Mouse (Mus musculus) forebrain, embryonic 13.5 days (tissue): Measurements from ENCODE around the gene Meis2. TPM values are rescaled to one million over a fixed set of nuclear protein-coding genes. Genes with fewer than 3 reads are reported as not detected.

Experiments used
- ATAC-seq: fragments of 200-750 bp; cut with Nextera tagmentation; 2 replicates; pipeline ENCODE4 v1.8.0; 2017
- H3K27ac ChIP-seq: fragments of 300-500 bp; sonication (generic); 2 replicates; pipeline ENCODE4 v1.5.1; 2015; ENCODE audit warnings: inconsistent platforms, mild to moderate bottlenecking, moderate library complexity
- H3K27me3 ChIP-seq: fragments of 300-500 bp; sonication (generic); 2 replicates; pipeline ENCODE4 v1.6.1; 2015; ENCODE audit warnings: mild to moderate bottlenecking, inconsistent platforms
- H3K36me3 ChIP-seq: fragments of 300-500 bp; sonication (generic); 2 replicates; pipeline ENCODE4 v1.6.1; 2015; ENCODE audit warnings: mild to moderate bottlenecking, inconsistent platforms; ENCODE audit not compliant: poor library complexity, severe bottlenecking
- H3K4me1 ChIP-seq: fragments of 300-500 bp; sonication (generic); 2 replicates; pipeline ENCODE4 v1.6.1; 2015; ENCODE audit warnings: inconsistent platforms
- H3K4me2 ChIP-seq: fragments of 300-500 bp; sonication (generic); 2 replicates; pipeline ENCODE4 v1.6.1; 2015; ENCODE audit warnings: inconsistent platforms, mild to moderate bottlenecking, moderate library complexity
- H3K4me3 ChIP-seq: fragments of 300-500 bp; sonication (generic); 2 replicates; pipeline ENCODE4 v1.5.1; 2015; ENCODE audit warnings: mild to moderate bottlenecking, inconsistent platforms
- H3K9ac ChIP-seq: fragments of 300-500 bp; sonication (generic); 2 replicates; pipeline ENCODE4 v1.6.1; 2015; ENCODE audit warnings: mild to moderate bottlenecking, inconsistent platforms
- H3K9me3 ChIP-seq: fragments of 300-500 bp; sonication (generic); replicated peaks from 2 replicates; pipeline ENCODE4 v1.6.1; 2016; ENCODE audit warnings: inconsistent platforms
- WGBS: fragments of 180-500 bp; shearing (Covaris S2); methylation state at CpG from one replicate; pipeline ENCODE4 v1.1.7; 2015; 5-methylcytosine and 5-hydroxymethylcytosine counted together
- polyA plus RNA-seq: library from polyadenylated mRNA; unstranded; fragments of >200 nt; fragmentation: Nextera tagmentation; extraction: Ambion mirVana; gene quantifications from 2 replicates; pipeline ENCODE4 v1.2.1, GENCODE M21; 2015

Gene Meis2
- polyA plus RNA-seq, 1 experiment from 2014 or later = 130 TPM

- Histone ChIP-seq H3K9me3 (no peaks in the 10 kb centered on the region), H3K36me3 (peaks cover 39% of the 10 kb centered on the region), H3K4me2 (peak overlapping the region; percentile 86), H3K9ac (peak overlapping the region; percentile 100), H3K4me3 (peak overlapping the region; percentile 91), H3K27me3 (0 out of 2 replicates have a peak, but pooled peaks cover 3% of the 10 kb centered on the region), H3K27ac (peak overlapping the region; percentile 98), H3K4me1 (peaks cover 61% of the 10 kb centered on the region)
- ATAC-seq = no peak
- 60% methylated on average over 9 of the region's 9 CpGs for WGBS
Observed at GRCm38 (mm10) chr2:116058511-116058910, 7.1 kb downstream of the Meis2 start.

GRCm38 (mm10) chr2:116056826-116057225 lies 8.8 kb downstream of the Meis2 start:
- H3K4me3 ChIP-seq = peak overlapping the region; percentile 91
- peak overlapping the region; percentile 100 for H3K9ac ChIP-seq
- H3K4me2 ChIP-seq = peak overlapping the region; percentile 86
- peaks cover 39% of the 10 kb centered on the region for H3K36me3 ChIP-seq
- peak overlapping the region; percentile 98 for H3K27ac ChIP-seq
- H3K4me1 ChIP-seq = peaks cover 77% of the 10 kb centered on the region
- H3K27me3 ChIP-seq = 0 out of 2 replicates have a peak, but pooled peaks cover 3% of the 10 kb centered on the region
- ATAC-seq = no peak
- no peaks in the 10 kb centered on the region for H3K9me3 ChIP-seq
- WGBS = 60% methylated on average over 7 of the region's 7 CpGs

- ATAC-seq = peak; percentile 83
- Histone ChIP-seq H3K9ac (peak overlapping the region; percentile 100), H3K4me3 (peak overlapping the region; percentile 91), H3K36me3 (peaks cover 37% of the 10 kb centered on the region), H3K9me3 (no peaks in the 10 kb centered on the region), H3K27ac (peak overlapping the region; percentile 98), H3K4me2 (peak overlapping the region; percentile 86), H3K27me3 (0 out of 2 replicates have a peak, but pooled peaks cover 3% of the 10 kb centered on the region), H3K4me1 (peaks cover 77% of the 10 kb centered on the region)
- WGBS = 32% methylated on average over 13 of the region's 13 CpGs
Observed at GRCm38 (mm10) chr2:116055686-116056620, 9.7 kb downstream of the Meis2 start.

GRCm38 (mm10) chr2:116053931-116054330 lies 11.7 kb downstream of the Meis2 start:
- peaks cover 28% of the 10 kb centered on the region for H3K36me3 ChIP-seq
- peak overlapping the region; percentile 2 for H3K9ac ChIP-seq
- peak overlapping the region; percentile 53 for H3K4me2 ChIP-seq
- 50% methylated on average over 5 of the region's 5 CpGs for WGBS
- H3K27ac ChIP-seq = peak overlapping the region; percentile 16; the same call in 1 of the 2 replicates
- H3K4me1 ChIP-seq = peaks cover 75% of the 10 kb centered on the region
- peak overlapping the region; percentile 23 for H3K4me3 ChIP-seq
- H3K9me3 ChIP-seq = no peaks in the 10 kb centered on the region
- no peak for ATAC-seq
- H3K27me3 ChIP-seq = 0 out of 2 replicates have a peak, but pooled peaks cover 3% of the 10 kb centered on the region

GRCm38 (mm10) chr2:116052688-116053421 lies 12.8 kb downstream of the Meis2 start:
- no peaks in the 10 kb centered on the region for H3K9me3 ChIP-seq
- peak overlapping the region; percentile 51; the same call in 1 of the 2 replicates for H3K27ac ChIP-seq
- H3K4me3 ChIP-seq = peak overlapping the region; percentile 23
- H3K4me2 ChIP-seq = peak overlapping the region; percentile 51
- no peak for ATAC-seq
- H3K4me1 ChIP-seq = peaks cover 68% of the 10 kb centered on the region
- H3K36me3 ChIP-seq = peaks cover 27% of the 10 kb centered on the region
- peak overlapping the region; percentile 47 for H3K9ac ChIP-seq
- H3K27me3 ChIP-seq = no peaks in the 10 kb centered on the region

- peaks cover 68% of the 10 kb centered on the region for H3K4me1 ChIP-seq
- no peaks in the 10 kb centered on the region for H3K9me3 ChIP-seq
- ATAC-seq = no peak
- H3K27ac ChIP-seq = peak overlapping the region; percentile 51; the same call in 1 of the 2 replicates
- no peaks in the 10 kb centered on the region for H3K27me3 ChIP-seq
- peak overlapping the region; percentile 23 for H3K4me3 ChIP-seq
- H3K9ac ChIP-seq = peak overlapping the region; percentile 47
- peaks cover 29% of the 10 kb centered on the region for H3K36me3 ChIP-seq
- 30% methylated on average over 9 of the region's 9 CpGs for WGBS
- peak overlapping the region; percentile 51 for H3K4me2 ChIP-seq
Observed at GRCm38 (mm10) chr2:116051906-116052614, 13.6 kb downstream of the Meis2 start.

- no peak for ATAC-seq
- Histone ChIP-seq H3K4me2 (peak overlapping the region; percentile 29; the same call in 1 of the 2 replicates), H3K36me3 (peaks cover 31% of the 10 kb centered on the region), H3K9me3 (no peaks in the 10 kb centered on the region), H3K27ac (no peak overlapping the region), H3K27me3 (no peaks in the 10 kb centered on the region), H3K4me1 (peaks cover 78% of the 10 kb centered on the region), H3K4me3 (no peak overlapping the region), H3K9ac (no peak overlapping the region)
- WGBS = 89% methylated on average over 9 of the region's 9 CpGs
Observed at GRCm38 (mm10) chr2:116049710-116050109, 15.9 kb downstream of the Meis2 start.

- WGBS = 84% methylated on average over 8 of the region's 8 CpGs
- H3K36me3 ChIP-seq = peaks cover 31% of the 10 kb centered on the region
- H3K9me3 ChIP-seq = no peaks in the 10 kb centered on the region
- peak overlapping the region; percentile 2; the same call in 1 of the 2 replicates for H3K4me2 ChIP-seq
- ATAC-seq = no peak
- no peaks in the 10 kb centered on the region for H3K27me3 ChIP-seq
- H3K4me3 ChIP-seq = no peak overlapping the region
- no peak overlapping the region; the same call in 1 of the 2 replicates for H3K27ac ChIP-seq
- no peak overlapping the region; the same call in 1 of the 2 replicates for H3K9ac ChIP-seq
- peaks cover 80% of the 10 kb centered on the region for H3K4me1 ChIP-seq
Observed at GRCm38 (mm10) chr2:116047365-116047764, 18.3 kb downstream of the Meis2 start.

- Histone ChIP-seq H3K4me2 (peak overlapping the region; percentile 1; the same call in 1 of the 2 replicates), H3K4me3 (no peak overlapping the region), H3K9me3 (no peaks in the 10 kb centered on the region), H3K27me3 (no peaks in the 10 kb centered on the region), H3K27ac (peak overlapping the region; percentile 7), H3K4me1 (peaks cover 74% of the 10 kb centered on the region), H3K9ac (no peak overlapping the region), H3K36me3 (peaks cover 45% of the 10 kb centered on the region)
- peak; percentile 37; the same call in 1 of the 2 replicates for ATAC-seq
- WGBS = 27% methylated on average over 7 of the region's 7 CpGs
Observed at GRCm38 (mm10) chr2:116045048-116045447, 20.6 kb downstream of the Meis2 start.

- Histone ChIP-seq H3K9ac (peak overlapping the region; percentile 22; the same call in 1 of the 2 replicates), H3K4me3 (peak overlapping the region; percentile 9; the same call in 1 of the 2 replicates), H3K36me3 (peaks cover 41% of the 10 kb centered on the region), H3K4me2 (peak overlapping the region; percentile 45), H3K27ac (peak overlapping the region; percentile 80), H3K4me1 (peaks cover 63% of the 10 kb centered on the region), H3K9me3 (no peaks in the 10 kb centered on the region), H3K27me3 (no peaks in the 10 kb centered on the region)
- 15% methylated on average over 12 of the region's 12 CpGs for WGBS
- peak; percentile 74 for ATAC-seq
Observed at GRCm38 (mm10) chr2:116042934-116043698, 22.5 kb downstream of the Meis2 start.
